ENCODE assay signal across 7 mouse cellular contexts in the genomic region with DNA sequence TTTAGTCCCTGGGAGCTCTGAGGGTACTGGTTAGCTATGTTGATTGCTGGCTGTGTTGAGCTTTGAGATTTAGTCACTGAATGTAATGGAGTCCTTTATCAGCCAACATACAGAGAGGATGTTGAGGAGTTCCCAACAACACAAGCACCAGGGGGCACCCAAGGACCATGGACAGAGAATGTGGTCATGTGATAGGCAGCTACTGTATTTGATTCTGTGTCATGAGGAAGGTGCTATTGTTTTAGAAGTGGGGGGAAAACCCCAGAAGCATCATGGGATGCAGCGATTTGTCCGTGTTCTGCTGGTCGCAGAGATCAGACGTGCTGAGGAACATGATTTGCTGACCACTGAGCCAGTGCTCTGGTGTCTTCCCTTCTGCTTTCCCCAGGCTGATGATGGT.
DNase-seq lines count a peak whose midpoint lies in the region; ATAC-seq and TF ChIP-seq lines count a peak whose summit lies in the region.
"Not testable (repeated sequence)": the region's sequence is repeated elsewhere in the genome, so short reads cannot be mapped to it uniquely, and the experiment has no call there.

No protein-coding gene starts in this region.

- 77% methylated on average over 4 of the region's 4 CpGs for WGBS in hindbrain, embryonic 14.5 days

- H3K9me3 ChIP-seq in MEL (replicated peaks; ENCODE audit: insufficient read depth, low read length); hindbrain, embryonic 14.5 days (ENCODE audit: control insufficient read depth, low read length): not testable (repeated sequence)

- not testable (repeated sequence) for H3K4me2 ChIP-seq in hindbrain, embryonic 14.5 days (replicated peaks)

- TF ChIP-seq POLR2A in MEL (IDR thresholded peaks at IDR 0.05; ENCODE audit: control insufficient read depth in 1 of 2, insufficient read depth in 1 of 2, low read depth in 1 of 2, low read length in 2 of 2, poor library complexity in 1 of 2), result not testable (repeated sequence)

- not testable (repeated sequence) for H3K79me2 ChIP-seq in MEL (ENCODE audit: control insufficient read depth, insufficient read depth, low read length, poor library complexity)

- 0 out of 2 replicates have a peak, but pooled peaks have one; percentile 62 for ATAC-seq in cerebellum, adult (ENCODE audit: insufficient number of reproducible peaks, low FRiP score, low TSS enrichment)
- ATAC-seq in common myeloid progenitor, adult 5-6 weeks (replicated peaks; ENCODE audit: low read depth, poor library complexity, severe bottlenecking), result peak; percentile 90
- peak; percentile 44; the same call in 1 of the 2 replicates for ATAC-seq in granulocyte monocyte progenitor cell, adult 5-6 weeks (replicated peaks; ENCODE audit: poor library complexity, severe bottlenecking)
- ATAC-seq in hindbrain, embryonic 14.5 days (ENCODE audit: low FRiP score), result peak; percentile 48; the same call in 1 of the 2 replicates
- ATAC-seq in megakaryocyte-erythroid progenitor cell, adult 5-6 weeks (replicated peaks; ENCODE audit: low FRiP score, low TSS enrichment, poor library complexity, severe bottlenecking), result 0 out of 2 replicates have a peak, but pooled peaks have one; percentile 44

- peak; percentile 34 for TF ChIP-seq RAD21 in MEL (IDR thresholded peaks at IDR 0.05; ENCODE audit: low read depth, low read length)

- H3K4me3 ChIP-seq in MEL (ENCODE audit: control insufficient read depth in 1 of 2, insufficient read depth in 1 of 2, low read depth in 2 of 2, low read length in 2 of 2); hindbrain, embryonic 14.5 days (replicated peaks; ENCODE audit: low read length); layer of hippocampus, adult 2 months: not testable (repeated sequence)

- TF ChIP-seq CTCF in MEL (IDR thresholded peaks at IDR 0.05 in 2 of 3, conservative IDR thresholded peaks at IDR 0.05 in 1 of 3; ENCODE audit: control insufficient read depth in 1 of 3, insufficient read depth in 1 of 3, low read depth in 2 of 3, low read length in 3 of 3, poor library complexity in 1 of 3, severe bottlenecking in 1 of 3), result peak in 2 of 3 experiments; percentile 7 to 30; a peak in 2 of 6 replicates
- peak; percentile 65 for TF ChIP-seq CTCF in layer of hippocampus, adult 2 months (conservative IDR thresholded peaks at IDR 0.05)

- DNase-seq in MEL (ENCODE audit: low read depth, low spot score); hindbrain, embryonic 14.5 days (ENCODE audit: low spot score); layer of hippocampus, adult 2 months (ENCODE audit: low spot score in 2 of 2): not testable (repeated sequence)

- H3K27me3 ChIP-seq in MEL (ENCODE audit: control insufficient read depth in 1 of 2, insufficient read depth in 2 of 2, low read length in 2 of 2); hindbrain, embryonic 14.5 days (ENCODE audit: control insufficient read depth, insufficient read depth, low read length): not testable (repeated sequence)

- not testable (repeated sequence) for H3K27ac ChIP-seq in MEL (ENCODE audit: control insufficient read depth, low read depth, low read length); hindbrain, embryonic 14.5 days
- peak overlapping the region; percentile 28; the same call in 1 of the 2 replicates for H3K27ac ChIP-seq in layer of hippocampus, adult 2 months

- H3K36me3 ChIP-seq in MEL (ENCODE audit: control insufficient read depth in 1 of 2, insufficient read depth in 2 of 2, low read length in 2 of 2), result not testable (repeated sequence)
- peaks cover 20% of the 10 kb centered on the region for H3K36me3 ChIP-seq in hindbrain, embryonic 14.5 days (replicated peaks; ENCODE audit: control insufficient read depth, insufficient read depth)

- not testable (repeated sequence) for TF ChIP-seq EP300 in MEL (IDR thresholded peaks at IDR 0.05; ENCODE audit: low read depth in 1 of 2, low read length in 2 of 2)

- H3K9ac ChIP-seq in MEL (ENCODE audit: control insufficient read depth, low read depth, low read length, poor library complexity, severe bottlenecking); hindbrain, embryonic 14.5 days: not testable (repeated sequence)

- not testable (repeated sequence) for H3K4me1 ChIP-seq in MEL (ENCODE audit: control insufficient read depth in 1 of 2, insufficient read depth in 2 of 2, low read length in 2 of 2); hindbrain, embryonic 14.5 days (replicated peaks; ENCODE audit: control insufficient read depth, insufficient read depth, low read length)

TF ChIP-seq in MEL, 35 proteins besides CTCF, POLR2A, EP300 and RAD21:
- TF ChIP-seq USF1 (IDR thresholded peaks at IDR 0.05; ENCODE audit: low read depth, low read length), result peak; percentile 66
- peak; percentile 23; the same call in 1 of the 2 replicates for TF ChIP-seq SMC3 (IDR thresholded peaks at IDR 0.05; ENCODE audit: low read depth, low read length)
